Mouse (Mus musculus) lung, postnatal 0 days (tissue): ENCODE measurements around the gene Cd300c2. TPM values are rescaled to one million over a fixed set of nuclear protein-coding genes. Genes with fewer than 3 reads are reported as not detected.

Experiments
- ATAC-seq: fragments of 200-750 bp; cut with Nextera tagmentation; 2 replicates; pipeline ENCODE4 v1.8.0; 2017; ENCODE audit warnings: moderate library complexity
- DNase-seq: peaks from one replicate; pipeline ENCODE4 v3.0.0-alpha.2; 2016; ENCODE audit warnings: low spot score
- H3K27ac ChIP-seq: fragments of 300-500 bp; sonication (generic); 2 replicates; pipeline ENCODE4 v1.5.1; 2014; ENCODE audit warnings: antibody characterized with exemption, mild to moderate bottlenecking, low read length, mixed read lengths
- H3K27me3 ChIP-seq: fragments of 300-500 bp; sonication (generic); replicated peaks from 2 replicates; pipeline ENCODE4 v1.6.1; 2014; ENCODE audit warnings: low read length, mixed read lengths; ENCODE audit not compliant: insufficient read depth
- H3K36me3 ChIP-seq: fragments of 300-500 bp; sonication (generic); 2 replicates; pipeline ENCODE4 v1.6.1; 2014; ENCODE audit warnings: low read length, mixed read lengths; ENCODE audit not compliant: insufficient read depth
- H3K4me1 ChIP-seq: fragments of 300-500 bp; sonication (generic); 2 replicates; pipeline ENCODE4 v1.6.1; 2014; ENCODE audit warnings: antibody characterized with exemption, low read depth, low read length, mixed read lengths; ENCODE audit not compliant: insufficient read depth
- H3K4me2 ChIP-seq: fragments of 300-500 bp; sonication (generic); replicated peaks from 2 replicates; pipeline ENCODE4 v1.6.1; 2014; ENCODE audit warnings: low read depth, mild to moderate bottlenecking, low read length, moderate library complexity, mixed read lengths
- H3K4me3 ChIP-seq: fragments of 300-500 bp; sonication (generic); 2 replicates; pipeline ENCODE4 v1.5.1; 2014; ENCODE audit warnings: low read depth, low read length
- H3K9ac ChIP-seq: fragments of 300-500 bp; sonication (generic); replicated peaks from 2 replicates; pipeline ENCODE4 v1.6.1; 2014; ENCODE audit warnings: low read depth, mild to moderate bottlenecking
- H3K9me3 ChIP-seq: fragments of 300-500 bp; sonication (generic); 2 replicates; pipeline ENCODE4 v1.6.1; 2016; ENCODE audit warnings: low read length, mixed read lengths
- CTCF ChIP-seq: IDR thresholded peaks from 2 replicates; pipeline ENCODE4 v1.5.1; 2016; ENCODE audit warnings: antibody characterized with exemption, mild to moderate bottlenecking
- EP300 ChIP-seq: IDR thresholded peaks from 2 replicates; pipeline ENCODE4 v1.6.1; 2016; ENCODE audit warnings: antibody characterized with exemption, mild to moderate bottlenecking, control low read depth
- WGBS: fragments of 180-500 bp; shearing (Covaris S2); extraction: QIAGEN DNeasy Blood & Tissue Kit; methylation state at CpG from one replicate; pipeline ENCODE4 v1.1.7; 2014; 5-methylcytosine and 5-hydroxymethylcytosine counted together
- polyA plus RNA-seq: library from polyadenylated mRNA; unstranded; fragments of >200 nt; fragmentation: Nextera tagmentation; extraction: Ambion mirVana; gene quantifications from 2 replicates; pipeline ENCODE4 v1.2.1, GENCODE M21; 2015

Cd300c2 gene
- polyA plus RNA-seq, 1 experiment from 2014 or later, result 15.7 TPM

- Histone ChIP-seq H3K9ac (no peak overlapping the region), H3K4me2 (no peak overlapping the region), H3K27ac (no peak overlapping the region), H3K4me3 (no peak overlapping the region), H3K36me3 (no peaks in the 10 kb centered on the region), H3K9me3 (no peaks in the 10 kb centered on the region), H3K4me1 (no peaks in the 10 kb centered on the region), H3K27me3 (no peaks in the 10 kb centered on the region)
- peak; percentile 44 for DNase-seq
- 60% methylated on average over 5 of the region's 5 CpGs for WGBS
- ATAC-seq, result peak; percentile 23; the same call in 1 of the 2 replicates
- TF ChIP-seq CTCF, result no peak
Measured at GRCm38 (mm10) chr11:115004070-115004469, 2.4 kb upstream of the Cd300c2 start.

DNA sequence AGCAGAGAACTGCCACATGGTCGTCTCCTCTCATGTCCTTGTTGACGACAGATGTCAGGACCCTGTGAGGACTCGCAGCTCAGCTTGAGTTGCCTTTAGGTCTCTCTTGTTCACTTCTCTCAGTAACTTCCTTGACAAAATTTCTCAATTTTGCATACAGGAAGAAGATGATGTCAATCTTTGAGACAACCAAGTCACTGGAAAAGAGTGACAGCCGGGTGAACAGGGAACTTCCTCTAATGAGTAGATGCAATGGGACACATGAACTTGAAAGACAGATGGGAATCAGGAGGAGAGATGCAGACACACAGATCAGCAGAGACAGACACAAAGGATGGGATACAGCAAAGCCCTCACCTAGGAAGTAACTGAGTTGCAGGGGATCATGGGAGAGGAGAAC, 11.9 kb downstream of the Cd300c2 start, which contains the start of gene Cd300ld:
Gene Cd300ld, minus strand, starts transcription at position 130 of the 400 bp plus-strand sequence.
- H3K4me2 ChIP-seq, result no peak within 1 kb of the TSS
- no peaks in the 10 kb centered on the region for H3K36me3 ChIP-seq
- no peaks in the 10 kb centered on the region for H3K4me1 ChIP-seq
- no peaks in the 10 kb centered on the region for H3K9me3 ChIP-seq
- H3K27me3 ChIP-seq, result no peaks in the 10 kb centered on the region
- H3K4me3 ChIP-seq, result no peak within 1 kb of the TSS
- 62% methylated on average over 4 of the region's 4 CpGs for WGBS
- peak; percentile 22 for DNase-seq
- no peak for ATAC-seq
- H3K27ac ChIP-seq, result no peak within 1 kb of the TSS
- H3K9ac ChIP-seq, result no peak within 1 kb of the TSS
- TF ChIP-seq CTCF (no peak), EP300 (no peak)

DNA sequence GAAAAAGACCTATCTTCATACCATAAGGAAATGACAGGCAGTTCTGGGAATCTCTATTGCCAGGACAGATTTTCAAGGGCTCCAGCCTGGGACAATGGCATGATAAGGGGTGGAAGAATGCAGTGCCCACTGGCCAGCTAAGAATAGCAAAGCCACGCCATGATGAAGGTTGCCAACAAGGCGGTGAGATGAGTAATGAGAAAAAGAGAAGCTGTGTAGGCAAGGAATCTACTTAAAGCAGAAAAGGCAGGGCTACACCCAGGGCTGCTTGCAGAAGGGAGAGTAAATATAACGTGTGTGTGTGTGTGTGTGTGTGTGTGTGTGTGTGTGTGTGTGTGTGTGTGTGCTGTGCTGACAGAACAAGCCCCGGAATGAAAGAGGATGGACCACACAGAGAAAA, 19.8 kb downstream of the Cd300c2 start:
- 69% methylated on average over 4 of the region's 4 CpGs for WGBS

DNA sequence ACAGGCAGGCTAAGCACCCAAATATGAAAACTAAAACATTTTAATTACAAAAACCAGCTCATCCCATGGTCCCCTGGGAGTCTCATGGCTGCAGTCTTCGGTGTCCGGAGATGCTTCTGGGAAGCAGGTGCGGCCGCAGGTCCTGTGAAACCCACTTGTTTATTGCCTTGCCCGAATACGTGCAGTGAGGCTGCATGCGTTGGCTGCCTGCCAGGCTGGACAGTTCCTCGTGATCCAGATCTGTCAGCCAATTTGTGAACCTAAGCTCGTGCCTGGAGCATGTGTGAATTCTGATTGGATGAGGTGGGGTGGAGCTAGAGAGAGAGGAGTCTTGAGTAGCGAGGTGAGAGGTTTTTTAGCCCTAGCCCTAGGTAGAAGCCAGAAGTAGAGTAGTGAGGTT, 29.0 kb downstream of the Cd300c2 start:
- TF ChIP-seq CTCF (no peak), EP300 (no peak)
- no peak overlapping the region for H3K4me2 ChIP-seq
- no peak for ATAC-seq
- 68% methylated on average over 10 of the region's 10 CpGs for WGBS
- no peaks in the 10 kb centered on the region for H3K36me3 ChIP-seq
- H3K9ac ChIP-seq, result no peak overlapping the region
- H3K27me3 ChIP-seq, result no peaks in the 10 kb centered on the region
- no peak for DNase-seq
- no peaks in the 10 kb centered on the region for H3K9me3 ChIP-seq
- H3K4me1 ChIP-seq, result no peaks in the 10 kb centered on the region
- no peak overlapping the region for H3K4me3 ChIP-seq
- no peak overlapping the region for H3K27ac ChIP-seq

More for the DNA sequence above, 19.8 kb downstream of the Cd300c2 start:
- no peak overlapping the region for H3K27ac ChIP-seq
- no peaks in the 10 kb centered on the region for H3K27me3 ChIP-seq
- DNase-seq (no peak), ATAC-seq (no peak)
- TF ChIP-seq EP300 (no peak), CTCF (no peak)
- no peaks in the 10 kb centered on the region for H3K36me3 ChIP-seq
- H3K4me1 ChIP-seq, result no peaks in the 10 kb centered on the region
- no peaks in the 10 kb centered on the region for H3K9me3 ChIP-seq
- no peak overlapping the region for H3K4me2 ChIP-seq
- no peak overlapping the region for H3K9ac ChIP-seq
- no peak overlapping the region for H3K4me3 ChIP-seq

DNA sequence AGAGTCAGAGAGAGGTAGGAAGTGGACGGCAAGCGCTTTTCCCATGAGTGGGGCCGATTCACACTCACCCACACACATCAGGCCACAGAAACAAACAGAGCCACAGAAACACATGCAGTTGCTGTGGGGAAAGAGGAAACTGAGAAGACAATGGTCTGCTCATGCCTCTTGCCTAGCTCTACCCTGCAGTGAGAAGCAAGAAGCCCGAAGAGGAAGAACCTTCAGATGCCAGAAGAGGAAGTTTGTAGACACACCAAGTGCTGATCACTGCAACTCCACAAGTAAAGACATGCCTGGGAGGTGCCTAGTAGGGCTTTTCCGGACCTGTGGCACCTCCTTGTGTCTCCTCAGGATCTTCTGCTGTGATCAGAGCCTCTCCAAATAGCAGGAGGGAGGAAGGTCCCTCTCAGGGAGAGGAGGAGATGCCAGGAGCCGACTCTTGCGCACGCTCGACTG, 32.9 kb downstream of the Cd300c2 start, which contains the start of gene Cd300c:
Gene Cd300c, minus strand, starts transcription at position 406 of the 456 bp plus-strand sequence.
- H3K4me1 ChIP-seq, result no peaks in the 10 kb centered on the region
- no peak within 1 kb of the TSS for H3K9ac ChIP-seq
- H3K4me2 ChIP-seq, result no peak within 1 kb of the TSS
- no peak within 1 kb of the TSS for H3K27ac ChIP-seq
- 81% methylated on average over 9 of the region's 9 CpGs for WGBS
- H3K27me3 ChIP-seq, result no peaks in the 10 kb centered on the region
- TF ChIP-seq CTCF (no peak), EP300 (no peak)
- peak; percentile 43 for DNase-seq
- H3K4me3 ChIP-seq, result no peak within 1 kb of the TSS
- ATAC-seq, result no peak
- H3K9me3 ChIP-seq, result no peaks in the 10 kb centered on the region
- no peaks in the 10 kb centered on the region for H3K36me3 ChIP-seq

DNA sequence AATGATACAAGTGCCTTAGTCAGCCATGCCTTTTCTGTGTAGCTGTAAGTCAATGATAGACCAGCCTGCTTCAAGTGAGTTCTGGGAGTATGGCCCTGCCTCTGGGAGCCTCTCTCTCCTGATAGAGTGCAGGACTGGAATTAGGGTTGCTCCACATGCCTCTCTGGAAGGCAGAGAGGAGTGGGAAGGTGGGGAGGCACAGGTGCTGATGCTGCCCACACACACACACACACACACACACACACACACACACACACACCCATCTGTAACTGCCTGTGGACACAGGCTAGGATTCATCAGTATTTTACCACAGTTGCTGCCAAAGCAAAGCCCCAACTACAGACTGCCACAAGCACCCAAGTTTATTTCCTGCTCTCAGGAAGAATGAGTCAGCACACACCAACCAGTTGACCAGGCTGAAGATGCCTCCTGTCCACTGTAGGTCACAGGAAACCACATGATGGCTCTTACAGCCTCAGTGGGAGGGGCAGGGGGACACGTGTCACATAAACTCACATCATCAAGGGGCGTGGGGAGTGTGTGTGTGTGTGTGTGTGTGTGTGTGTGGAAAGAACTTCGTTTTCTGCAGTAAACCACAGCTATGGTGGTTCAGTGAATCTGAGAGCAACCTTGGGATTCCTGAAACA, 36.4 kb downstream of the Cd300c2 start:
- 31% methylated on average over 3 of the region's 3 CpGs for WGBS
- Histone ChIP-seq H3K9me3 (no peaks in the 10 kb centered on the region), H3K9ac (no peak overlapping the region), H3K4me2 (no peak overlapping the region), H3K36me3 (no peaks in the 10 kb centered on the region), H3K4me1 (no peaks in the 10 kb centered on the region), H3K27ac (no peak overlapping the region), H3K4me3 (no peak overlapping the region), H3K27me3 (no peaks in the 10 kb centered on the region)
- peak; percentile 25; the same call in 1 of the 2 replicates for ATAC-seq
- DNase-seq, result peak; percentile 30
- TF ChIP-seq CTCF (no peak), EP300 (no peak)
